Mouse (Mus musculus) kidney, adult 2 months (tissue): ENCODE data around the gene Sult6b2. TPM values are rescaled to one million over a fixed set of nuclear protein-coding genes. Genes with fewer than 3 reads are reported as not detected.
A peak's percentile ranks its signal among the peaks of the same experiment; 100 is the strongest.

ENCODE experiments used
- DNase-seq: peaks from one replicate; pipeline ENCODE4 v3.0.0; 2021
- H3K27ac ChIP-seq: fragments of 200-500 bp; 2 replicates; pipeline ENCODE4 v1.5.1; 2012; ENCODE audit warnings: low read depth, low read length, control low read depth, inconsistent platforms; ENCODE audit not compliant: insufficient read depth
- H3K27me3 ChIP-seq: fragments of 200-500 bp; replicated peaks from 2 replicates; pipeline ENCODE4 v1.6.1; 2012; ENCODE audit warnings: mild to moderate bottlenecking, moderate library complexity, low read length, inconsistent platforms; ENCODE audit not compliant: control insufficient read depth, insufficient read depth
- H3K36me3 ChIP-seq: fragments of 200-500 bp; 2 replicates; pipeline ENCODE4 v1.6.1; 2012; ENCODE audit warnings: mild to moderate bottlenecking, moderate library complexity, low read length, inconsistent platforms; ENCODE audit not compliant: control insufficient read depth, insufficient read depth
- H3K4me1 ChIP-seq: fragments of 200-500 bp; 2 replicates; pipeline ENCODE4 v1.6.1; 2011; ENCODE audit warnings: low read length; ENCODE audit not compliant: control insufficient read depth, insufficient read depth
- H3K4me3 ChIP-seq: fragments of 200-500 bp; 2 replicates; pipeline ENCODE4 v1.5.1; 2011; ENCODE audit warnings: mild to moderate bottlenecking, low read depth, low read length, control low read depth; ENCODE audit not compliant: insufficient read depth
- CTCF ChIP-seq: fragments of 200-500 bp; conservative IDR thresholded peaks from 2 replicates; pipeline ENCODE4 v1.5.1; 2011; ENCODE audit warnings: low read depth, mild to moderate bottlenecking, control low read depth, low read length, moderate library complexity, mixed read lengths; ENCODE audit not compliant: insufficient read depth, insufficient read length
- POLR2A ChIP-seq: fragments of 200-500 bp; IDR thresholded peaks from one replicate; pipeline ENCODE4 v1.6.1; 2011; ENCODE audit warnings: low read depth, low read length, control low read depth
- WGBS: fragments of 180-500 bp; shearing (Covaris S2); methylation state at CpG from one replicate; pipeline ENCODE4 v1.1.7; 2018; 5-methylcytosine and 5-hydroxymethylcytosine counted together
- polyA plus RNA-seq: library from polyadenylated mRNA; depleted of rRNA; stranded (reverse); fragments of >200 nt; gene quantifications from 2 replicates; pipeline ENCODE4 v1.2.3, GENCODE M21; 2012

Gene Sult6b2
- polyA plus RNA-seq, 1 experiment = not detected

GRCm38 (mm10) chr6:142748057-142748708 is 56.1 kb downstream of the Sult6b2 start:
- DNase-seq = peak; percentile 19
- no peaks in the 10 kb centered on the region for H3K36me3 ChIP-seq
- no peak overlapping the region for H3K4me3 ChIP-seq
- TF ChIP-seq CTCF = no peak
- TF ChIP-seq POLR2A = no peak
- WGBS = 64% methylated on average over 8 of the region's 8 CpGs
- H3K4me1 ChIP-seq = no peaks in the 10 kb centered on the region
- no peaks in the 10 kb centered on the region for H3K27me3 ChIP-seq
- no peak overlapping the region for H3K27ac ChIP-seq

GRCm38 (mm10) chr6:142747165-142747564 is 57.1 kb downstream of the Sult6b2 start:
- no peaks in the 10 kb centered on the region for H3K36me3 ChIP-seq
- 77% methylated on average over 2 of the region's 2 CpGs for WGBS
- no peaks in the 10 kb centered on the region for H3K27me3 ChIP-seq
- no peaks in the 10 kb centered on the region for H3K4me1 ChIP-seq
- H3K27ac ChIP-seq = no peak overlapping the region
- H3K4me3 ChIP-seq = no peak overlapping the region
- no peak for DNase-seq
- TF ChIP-seq POLR2A (no peak), CTCF (no peak)

- H3K27me3 ChIP-seq = no peaks in the 10 kb centered on the region
- no peaks in the 10 kb centered on the region for H3K36me3 ChIP-seq
- H3K4me3 ChIP-seq = no peak overlapping the region
- no peak overlapping the region for H3K27ac ChIP-seq
- no peak for TF ChIP-seq CTCF
- TF ChIP-seq POLR2A = no peak
- WGBS = 73% methylated on average over 7 of the region's 7 CpGs
- no peaks in the 10 kb centered on the region for H3K4me1 ChIP-seq
- no peak for DNase-seq
Measured at GRCm38 (mm10) chr6:142746765-142747164, 57.5 kb downstream of the Sult6b2 start.

GRCm38 (mm10) chr6:142745484-142745883 is 58.8 kb downstream of the Sult6b2 start:
- H3K27ac ChIP-seq = no peak overlapping the region
- TF ChIP-seq CTCF (no peak), POLR2A (no peak)
- no peaks in the 10 kb centered on the region for H3K27me3 ChIP-seq
- no peaks in the 10 kb centered on the region for H3K36me3 ChIP-seq
- 93% methylated on average over 5 of the region's 5 CpGs for WGBS
- H3K4me3 ChIP-seq = no peak overlapping the region
- DNase-seq = no peak
- H3K4me1 ChIP-seq = no peaks in the 10 kb centered on the region

- TF ChIP-seq CTCF (no peak), POLR2A (no peak)
- WGBS = 68% methylated on average over 4 of the region's 4 CpGs
- Histone ChIP-seq H3K27ac (no peak overlapping the region), H3K36me3 (no peaks in the 10 kb centered on the region), H3K4me1 (peaks cover 4% of the 10 kb centered on the region; the same call in 1 of the 2 replicates), H3K27me3 (no peaks in the 10 kb centered on the region), H3K4me3 (no peak overlapping the region)
- DNase-seq = no peak
Measured at GRCm38 (mm10) chr6:142743193-142743592, 61.1 kb downstream of the Sult6b2 start.

- TF ChIP-seq POLR2A (no peak), CTCF (no peak)
- no peak for DNase-seq
- H3K27me3 ChIP-seq = no peaks in the 10 kb centered on the region
- H3K4me1 ChIP-seq = peaks cover 12% of the 10 kb centered on the region; the same call in 1 of the 2 replicates
- no peak overlapping the region for H3K4me3 ChIP-seq
- WGBS = 81% methylated on average over 6 of the region's 6 CpGs
- H3K27ac ChIP-seq = no peak overlapping the region
- no peaks in the 10 kb centered on the region for H3K36me3 ChIP-seq
Measured at GRCm38 (mm10) chr6:142741763-142742162, 62.5 kb downstream of the Sult6b2 start.

GRCm38 (mm10) chr6:142738637-142739036 is 65.7 kb downstream of the Sult6b2 start:
- Histone ChIP-seq H3K27ac (no peak overlapping the region), H3K4me3 (no peak overlapping the region), H3K36me3 (no peaks in the 10 kb centered on the region), H3K27me3 (no peaks in the 10 kb centered on the region), H3K4me1 (peaks cover 12% of the 10 kb centered on the region; the same call in 1 of the 2 replicates)
- no peak for TF ChIP-seq CTCF
- TF ChIP-seq POLR2A = no peak
- WGBS = 64% methylated on average over 6 of the region's 6 CpGs
- DNase-seq = no peak
